Mouse (Mus musculus) embryonic fibroblast, embryonic 13.5 days (primary cell): Measurements from ENCODE around the gene B830017H08Rik.

Source experiments
- CTCF ChIP-seq: IDR thresholded peaks from 2 replicates; pipeline ENCODE4 v1.5.1; 2011; ENCODE audit warnings: mild to moderate bottlenecking, control low read depth, low read length, moderate library complexity, borderline replicate concordance; ENCODE audit not compliant: insufficient read depth
- POLR2A ChIP-seq: IDR thresholded peaks from 2 replicates; pipeline ENCODE4 v1.6.1; 2011; ENCODE audit warnings: low read depth, mild to moderate bottlenecking, control low read depth, low read length, moderate library complexity

- TF ChIP-seq CTCF: no peak
- no peak for TF ChIP-seq POLR2A
Measured at GRCm38 (mm10) chr16:17848431-17848830, 15.5 kb downstream of the B830017H08Rik start.
